Mouse (Mus musculus): Measurements from ENCODE around the gene H2al1j.
"Not testable (repeated sequence)": the region's sequence is repeated elsewhere in the genome, so short reads cannot be mapped to it uniquely, and the experiment has no call there.

Gene H2al1j

GRCm38 (mm10) chrX:11327522-11327921 is at the start of gene H2al1j:
Gene H2al1j (plus strand): TSS chrX:11327822.
- not testable (repeated sequence) for DNase-seq (ENCODE audit: low read depth)

- no peak for DNase-seq (ENCODE audit: low read depth)
These were observed 46.9 kb upstream of the H2al1j start for GRCm38 (mm10) chrX:11280741-11281140.

GRCm38 (mm10) chrX:11288306-11288882 is 39.2 kb upstream of the H2al1j start:
- DNase-seq (ENCODE audit: low read depth) = no peak

- DNase-seq (ENCODE audit: low read depth) = no peak
These were observed 38.4 kb upstream of the H2al1j start for GRCm38 (mm10) chrX:11289244-11289643.

GRCm38 (mm10) chrX:11298957-11299356 is 28.7 kb upstream of the H2al1j start, which contains the start of gene H2al1a:
Gene H2al1a (plus strand): TSS chrX:11299257.
- not testable (repeated sequence) for DNase-seq (ENCODE audit: low read depth)

- DNase-seq (ENCODE audit: low read depth) = not testable (repeated sequence)
These were observed 25.5 kb upstream of the H2al1j start, which contains the start of gene H2al1b for GRCm38 (mm10) chrX:11302132-11302531. Gene H2al1b (plus strand): TSS chrX:11302432.

- not testable (repeated sequence) for DNase-seq (ENCODE audit: low read depth)
These were observed 22.3 kb upstream of the H2al1j start, which contains the start of gene H2al1c for GRCm38 (mm10) chrX:11305355-11305754. Gene H2al1c (plus strand): TSS chrX:11305655.

GRCm38 (mm10) chrX:11308524-11308923 is 19.1 kb upstream of the H2al1j start, which contains the start of gene H2al1d:
Gene H2al1d (plus strand): TSS chrX:11308824.
- DNase-seq (ENCODE audit: low read depth) = not testable (repeated sequence)

GRCm38 (mm10) chrX:11311634-11312033 is 16.0 kb upstream of the H2al1j start, which contains the start of gene H2al1e:
Gene H2al1e (plus strand): TSS chrX:11311934.
- DNase-seq (ENCODE audit: low read depth) = not testable (repeated sequence)

- DNase-seq (ENCODE audit: low read depth) = not testable (repeated sequence)
These were observed 12.8 kb upstream of the H2al1j start, which contains the start of gene H2al1f for GRCm38 (mm10) chrX:11314858-11315257. Gene H2al1f (plus strand): TSS chrX:11315158.

- DNase-seq (ENCODE audit: low read depth) = not testable (repeated sequence)
These were observed 9.7 kb upstream of the H2al1j start, which contains the start of gene H2al1g for GRCm38 (mm10) chrX:11317956-11318355. Gene H2al1g (plus strand): TSS chrX:11318256.

- not testable (repeated sequence) for DNase-seq (ENCODE audit: low read depth)
These were observed 6.4 kb upstream of the H2al1j start, which contains the start of gene H2al1h for GRCm38 (mm10) chrX:11321192-11321591. Gene H2al1h (plus strand): TSS chrX:11321492.

- DNase-seq (ENCODE audit: low read depth) = not testable (repeated sequence)
These were observed 3.3 kb upstream of the H2al1j start, which contains the start of gene H2al1i for GRCm38 (mm10) chrX:11324359-11324758. Gene H2al1i (plus strand): TSS chrX:11324659.

GRCm38 (mm10) chrX:11345762-11346161 is 18.1 kb downstream of the H2al1j start:
- DNase-seq (ENCODE audit: low read depth) = no peak

- no peak for DNase-seq (ENCODE audit: low read depth)
These were observed 19.1 kb downstream of the H2al1j start for GRCm38 (mm10) chrX:11346756-11347155.

GRCm38 (mm10) chrX:11360823-11361222 is 33.2 kb downstream of the H2al1j start:
- no peak for DNase-seq (ENCODE audit: low read depth)

GRCm38 (mm10) chrX:11361261-11361660 is 33.6 kb downstream of the H2al1j start:
- no peak for DNase-seq (ENCODE audit: low read depth)

- no peak for DNase-seq (ENCODE audit: low read depth)
These were observed 36.3 kb downstream of the H2al1j start for GRCm38 (mm10) chrX:11363890-11364289.

- no peak for DNase-seq (ENCODE audit: low read depth)
These were observed 37.5 kb downstream of the H2al1j start for GRCm38 (mm10) chrX:11365151-11365550.

All from induced T-regulatory cell, adult 2 months (primary cell).